Mouse (Mus musculus): Measurements from ENCODE around the gene Defa33. TPM values are rescaled to one million over a fixed set of nuclear protein-coding genes. Genes with fewer than 3 reads are reported as not detected.
"Not testable (repeated sequence)": the region's sequence is repeated elsewhere in the genome, so short reads cannot be mapped to it uniquely, and the experiment has no call there.

Defa33 gene
- polyA plus RNA-seq (2017; shearing (Covaris generic)), result not detected

- ATAC-seq, result not testable (repeated sequence)
Observed at GRCm38 (mm10) chr8:21391511-21391910, at the start of gene Defa33. Gene Defa33 (plus strand): TSS chr8:21391811.

- ATAC-seq, result not testable (repeated sequence)
Observed at GRCm38 (mm10) chr8:21378215-21378614, 13.4 kb upstream of the Defa33 start, which contains the start of gene Defa2. Gene Defa2 (plus strand): TSS chr8:21378515.

- not testable (repeated sequence) for ATAC-seq
Observed at GRCm38 (mm10) chr8:21427111-21427510, 35.5 kb downstream of the Defa33 start, which contains the start of gene Defa36. Gene Defa36 (plus strand): TSS chr8:21427411.

Other genes starting within 250 kb of the Defa33 start
- not detected for gene Defa22, start 229.5 kb upstream of the Defa33 start, polyA plus RNA-seq (2017; shearing (Covaris generic))
- gene Defa31, start 200.2 kb upstream of the Defa33 start, polyA plus RNA-seq (2017; shearing (Covaris generic)), result not detected
- gene Gm15293, start 190.2 kb upstream of the Defa33 start, polyA plus RNA-seq (2017; shearing (Covaris generic)), result not detected
- gene Gm15292, start 142.1 kb upstream of the Defa33 start, polyA plus RNA-seq (2017; shearing (Covaris generic)), result not detected
- not detected for gene Defa27, start 76.3 kb upstream of the Defa33 start, polyA plus RNA-seq (2017; shearing (Covaris generic))
- not detected for gene Defa29, start 64.8 kb upstream of the Defa33 start, polyA plus RNA-seq (2017; shearing (Covaris generic))
- not detected for gene Defa2, start 13.3 kb upstream of the Defa33 start, polyA plus RNA-seq (2017; shearing (Covaris generic))
- gene Defa36, start 35.6 kb downstream of the Defa33 start, polyA plus RNA-seq (2017; shearing (Covaris generic)), result not detected
- not detected for gene Gm7849, start 64.7 kb downstream of the Defa33 start, polyA plus RNA-seq (2017; shearing (Covaris generic))
- gene Defa20, start 117.4 kb downstream of the Defa33 start, polyA plus RNA-seq (2017; shearing (Covaris generic)), result not detected
- gene Defa32, start 137.2 kb downstream of the Defa33 start, polyA plus RNA-seq (2017; shearing (Covaris generic)), result not detected
- gene Defa37, start 173.6 kb downstream of the Defa33 start, polyA plus RNA-seq (2017; shearing (Covaris generic)), result not detected
- not detected for gene Defa28, start 191.2 kb downstream of the Defa33 start, polyA plus RNA-seq (2017; shearing (Covaris generic))
- not detected for gene Gm7861, start 202.7 kb downstream of the Defa33 start, polyA plus RNA-seq (2017; shearing (Covaris generic))
- not detected for gene Defa26, start 226.4 kb downstream of the Defa33 start, polyA plus RNA-seq (2017; shearing (Covaris generic))